Mouse (Mus musculus) spleen, adult 12 weeks (tissue): ENCODE measurements around the gene Gm3500.
"Not testable (repeated sequence)": the region's sequence is repeated elsewhere in the genome, so short reads cannot be mapped to it uniquely, and the experiment has no call there.

Experiments
- DNase-seq: peaks from one replicate; pipeline ENCODE4 v3.0.0; 2022; ENCODE audit warnings: low spot score

Gene Gm3500

DNA sequence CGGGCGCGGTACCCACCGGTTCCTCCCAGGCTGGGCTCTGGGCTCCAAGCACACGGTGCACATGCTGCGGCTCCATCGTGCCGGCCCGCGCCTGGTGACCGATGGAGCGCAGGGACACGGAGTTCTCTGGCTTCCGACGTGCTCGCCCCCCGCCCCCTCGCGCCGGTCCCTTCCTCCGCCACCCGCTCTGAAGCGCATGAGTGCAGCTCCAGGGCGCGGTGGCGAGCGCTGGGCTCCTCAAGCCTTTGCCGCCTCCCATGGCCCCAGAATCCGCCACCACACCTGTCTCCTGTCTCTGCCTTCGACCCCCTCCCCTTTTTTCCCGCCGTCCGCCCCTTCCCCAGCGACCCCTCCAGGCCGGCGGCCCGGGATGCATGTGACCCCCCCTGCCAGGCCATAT, at the start of gene Gm3500:
Gm3500 (minus strand) TSS at position 101 of the 400 bp plus-strand sequence.
- DNase-seq, result not testable (repeated sequence)

DNA sequence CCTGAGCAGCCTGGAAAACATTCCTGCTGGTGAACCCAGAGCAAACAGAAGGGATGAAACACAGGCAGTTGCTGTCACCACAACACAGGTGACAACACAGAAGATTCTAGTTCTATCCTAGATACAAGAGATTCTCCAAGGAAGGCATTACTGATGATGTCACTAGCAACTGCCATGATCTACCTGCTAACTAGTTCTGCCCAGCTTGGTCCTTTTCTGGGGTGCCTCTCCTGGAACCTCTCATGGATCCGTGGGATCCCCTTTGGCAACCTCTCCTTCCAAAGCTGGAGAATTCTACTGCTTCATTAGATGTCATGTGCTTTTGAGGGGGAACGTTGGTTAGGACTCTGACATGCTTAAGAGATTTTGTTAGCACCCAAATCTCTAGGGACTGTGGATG, 54.0 kb downstream of the Gm3500 start, which contains the start of gene Gm3542:
Gm3542 (minus strand) TSS at position 101 of the 400 bp plus-strand sequence.
- DNase-seq, result not testable (repeated sequence)
